Mouse (Mus musculus): ENCODE results near the gene Duox2. TPM values are rescaled to one million over a fixed set of nuclear protein-coding genes. Genes with fewer than 3 reads are reported as not detected.
A peak's percentile ranks its signal among the peaks of the same experiment; 100 is the strongest.

The Duox2 gene
- total RNA-seq, 2 experiments from 2014 or later: not detected

GRCm38 (mm10) chr2:122302574-122303241 lies 4.5 kb upstream of the Duox2 start:
- peak; percentile 75 for ATAC-seq (replicated peaks; ENCODE audit: poor library complexity)

DNA sequence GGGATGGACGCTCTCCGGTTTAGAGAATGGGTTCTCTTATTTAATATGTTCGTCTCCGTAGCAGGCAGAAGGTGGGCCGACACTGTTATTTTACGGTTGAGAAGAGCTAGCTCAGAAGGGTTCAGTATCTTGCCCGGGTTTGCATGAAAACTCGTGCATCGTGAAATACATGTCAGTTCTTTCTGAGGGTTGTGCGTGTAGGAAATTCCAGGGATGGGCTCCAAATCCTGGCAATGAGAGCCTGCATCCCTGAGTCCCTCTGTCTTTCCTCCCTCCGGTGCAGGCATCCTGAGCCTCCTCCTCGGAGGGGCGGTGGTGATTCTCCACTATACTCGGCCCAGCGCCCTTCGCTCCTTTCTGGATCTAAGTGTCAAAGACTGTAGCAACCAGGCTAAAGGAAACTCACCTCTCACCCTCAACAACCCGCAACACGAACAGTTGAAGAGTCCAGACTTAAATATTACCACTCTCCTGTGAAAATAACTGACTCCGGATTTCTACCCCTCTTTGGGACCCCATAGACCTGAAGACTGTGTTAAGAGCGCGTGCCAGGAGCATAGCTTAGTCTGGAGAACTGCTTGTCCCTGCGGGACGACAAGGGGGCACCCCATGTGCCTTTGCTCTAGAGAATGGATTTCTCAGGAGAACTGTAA lies 3.8 kb upstream of the Duox2 start:
- no peak for ATAC-seq (replicated peaks; ENCODE audit: poor library complexity)

DNA sequence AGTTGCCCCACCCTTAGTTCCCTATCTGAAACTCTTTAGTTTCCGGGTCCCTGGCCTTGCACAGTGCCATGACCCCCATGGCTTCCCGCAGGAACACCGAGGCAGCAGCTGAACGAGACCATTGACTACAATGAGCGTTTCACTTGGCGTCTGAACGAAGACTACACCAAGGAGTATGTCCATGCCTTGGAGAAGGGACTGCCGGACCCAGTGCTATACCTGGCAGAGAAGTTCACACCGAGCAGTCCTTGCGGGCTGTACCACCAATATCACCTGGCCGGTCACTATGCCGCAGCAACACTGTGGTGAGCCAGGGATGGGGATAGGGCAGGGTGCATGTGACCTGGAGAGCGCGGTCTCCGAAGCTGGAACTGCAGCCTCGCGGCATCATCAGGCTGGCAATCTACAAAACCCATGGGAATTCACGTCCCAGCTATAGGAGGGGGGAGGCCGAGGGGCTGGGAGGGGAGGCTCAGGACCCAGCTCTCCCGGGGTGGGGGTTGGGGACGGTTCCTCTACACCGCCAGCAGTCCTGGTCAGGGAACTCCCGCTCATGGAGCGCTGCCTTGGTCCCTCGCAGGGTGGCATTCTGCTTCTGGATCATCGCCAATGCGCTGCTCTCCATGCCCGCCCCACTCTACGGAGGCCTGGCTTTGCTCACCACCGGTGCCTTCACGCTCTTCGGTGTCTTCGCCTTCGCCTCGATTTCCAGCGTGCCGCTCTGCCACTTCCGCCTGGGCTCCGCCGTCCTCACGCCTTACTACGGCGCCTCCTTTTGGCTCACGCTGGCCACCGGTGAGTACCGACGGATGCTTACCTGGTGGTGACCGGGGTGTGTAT lies 3.1 kb upstream of the Duox2 start:
- ATAC-seq (replicated peaks; ENCODE audit: poor library complexity): peak; percentile 22; the same call in 1 of the 2 replicates

GRCm38 (mm10) chr2:122300656-122301020 lies 2.4 kb upstream of the Duox2 start:
- ATAC-seq (replicated peaks; ENCODE audit: poor library complexity): no peak

GRCm38 (mm10) chr2:122299911-122300655 lies 1.8 kb upstream of the Duox2 start:
- ATAC-seq (replicated peaks; ENCODE audit: poor library complexity): no peak

GRCm38 (mm10) chr2:122298596-122299490 lies 594 bp upstream of the Duox2 start, which contains the start of gene Duoxa2:
TSS of gene Duoxa2 (plus strand) at chr2:122298900.
- no peak for ATAC-seq (replicated peaks; ENCODE audit: poor library complexity)

- ATAC-seq (replicated peaks; ENCODE audit: poor library complexity): no peak
Observed at GRCm38 (mm10) chr2:122297271-122298095, 766 bp downstream of the Duox2 start.

DNA sequence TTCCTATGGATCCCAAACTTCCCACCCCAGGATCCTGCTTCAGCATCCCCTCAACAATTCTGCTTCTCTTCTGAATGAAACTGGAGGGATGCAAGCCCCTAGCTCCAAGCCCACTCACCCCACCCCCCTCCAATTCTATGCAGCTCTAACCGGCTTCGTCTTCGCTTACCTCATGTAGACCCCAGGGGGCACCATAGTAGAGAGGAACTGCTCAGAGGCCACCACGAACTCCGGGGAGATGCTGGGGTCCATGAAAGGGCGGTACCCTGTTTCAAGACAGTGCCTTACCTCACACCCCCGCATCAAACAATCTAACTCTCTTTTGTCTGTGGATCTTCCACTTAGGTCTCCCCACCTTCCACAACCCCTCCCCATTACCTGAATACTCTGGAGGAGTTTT lies 3.3 kb downstream of the Duox2 start:
- peak; percentile 32; the same call in 1 of the 2 replicates for ATAC-seq (replicated peaks; ENCODE audit: poor library complexity)

DNA sequence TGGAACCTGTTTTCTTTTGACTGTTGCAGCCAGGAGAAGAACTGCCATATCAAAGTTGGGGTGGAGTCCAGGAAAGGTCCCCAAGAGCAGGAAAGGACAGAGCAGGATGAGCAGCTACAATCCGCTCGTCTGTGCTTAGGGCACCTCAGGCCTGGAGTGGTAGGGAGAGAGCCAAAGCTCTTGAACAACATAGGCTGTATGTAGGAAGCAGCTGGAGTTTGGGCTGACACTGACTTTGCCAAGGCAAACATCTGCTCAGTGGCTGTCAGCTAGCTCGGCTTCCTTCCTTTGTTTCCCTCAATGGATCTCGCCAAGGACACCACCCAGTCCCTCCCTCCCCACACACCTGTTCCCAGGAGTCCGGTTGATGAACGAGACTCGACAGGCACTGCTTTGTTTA lies 12.1 kb downstream of the Duox2 start:
- no peak for ATAC-seq (replicated peaks; ENCODE audit: poor library complexity)

GRCm38 (mm10) chr2:122284091-122284490 lies 14.2 kb downstream of the Duox2 start:
- ATAC-seq (replicated peaks; ENCODE audit: poor library complexity): no peak

GRCm38 (mm10) chr2:122278769-122279168 lies 19.5 kb downstream of the Duox2 start:
- ATAC-seq (replicated peaks; ENCODE audit: poor library complexity): no peak

GRCm38 (mm10) chr2:122266407-122267193 lies 31.6 kb downstream of the Duox2 start:
- ATAC-seq (replicated peaks; ENCODE audit: poor library complexity): no peak

DNA sequence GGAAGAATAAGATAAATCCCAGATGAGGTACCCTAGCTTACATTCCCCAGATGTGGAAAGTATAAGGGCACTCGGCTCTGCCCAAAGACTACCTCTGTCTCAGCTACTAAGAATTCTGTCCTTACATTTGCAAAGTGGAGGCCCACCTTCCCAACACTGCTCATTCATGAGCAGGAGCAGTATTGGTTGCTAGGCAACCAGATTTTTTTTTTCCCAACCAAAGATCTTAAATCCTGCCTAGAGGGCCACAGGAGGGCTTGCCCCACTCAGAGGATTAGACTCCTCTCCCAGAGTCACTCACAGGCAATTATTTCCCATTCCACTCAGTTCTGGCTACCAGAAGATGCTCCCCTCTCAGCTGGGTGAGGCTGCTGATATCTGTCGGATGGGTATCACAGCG lies 33.6 kb downstream of the Duox2 start:
- no peak for ATAC-seq (replicated peaks; ENCODE audit: poor library complexity)

- no peak for ATAC-seq (replicated peaks; ENCODE audit: poor library complexity)
Observed at GRCm38 (mm10) chr2:122260729-122261128, 37.5 kb downstream of the Duox2 start.

GRCm38 (mm10) chr2:122255997-122256396 lies 42.3 kb downstream of the Duox2 start:
- no peak for ATAC-seq (replicated peaks; ENCODE audit: poor library complexity)

GRCm38 (mm10) chr2:122247786-122248185 lies 50.5 kb downstream of the Duox2 start:
- no peak for ATAC-seq (replicated peaks; ENCODE audit: poor library complexity)

GRCm38 (mm10) chr2:122243671-122244131 lies 54.5 kb downstream of the Duox2 start:
- ATAC-seq (replicated peaks; ENCODE audit: poor library complexity): peak; percentile 99

DNA sequence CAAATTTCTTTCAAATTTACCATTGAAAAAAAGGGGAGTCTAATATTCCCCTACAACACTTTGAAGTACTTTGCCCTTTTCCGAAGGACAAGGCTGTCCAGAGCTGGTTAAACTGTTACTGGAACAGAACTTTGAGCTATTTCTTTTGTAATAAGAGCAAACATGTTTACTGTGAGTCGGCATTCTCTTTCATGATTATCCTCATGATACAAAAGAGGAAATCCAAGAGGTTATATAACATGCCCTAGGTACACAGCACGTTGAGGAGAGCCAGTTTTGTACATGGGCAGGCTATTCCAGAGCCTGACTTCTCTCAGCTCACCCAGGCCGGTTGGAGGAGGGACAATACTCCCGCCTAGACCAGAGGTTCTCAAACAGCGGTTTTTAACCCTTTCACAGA lies 56.3 kb downstream of the Duox2 start:
- no peak for ATAC-seq (replicated peaks; ENCODE audit: poor library complexity)
